Mouse (Mus musculus) spleen, postnatal 36 days (tissue): ENCODE measurements at regions not wholly inside any gene's neighbourhood (a gene's known extent, or its start where the extent isn't known, plus 50 kb on each side); places are given as distances from the start of the nearest gene placed in this dataset.

Experiments
- DNase-seq, 2 experiments: peaks; one replicate each; pipeline ENCODE4 v3.0.0; 2022; ENCODE audit warnings: low spot score in 2 of 2, mixed read lengths in 1 of 2

GRCm38 (mm10) chr16:29834669-29835068 lies 229.5 kb upstream of the Hes1 start:
- DNase-seq, result peak in 1 of 2 experiments; percentile 29

- DNase-seq, result no peak
Measured at GRCm38 (mm10) chr16:29837025-29837629, 227.1 kb upstream of the Hes1 start.

GRCm38 (mm10) chr16:29837874-29838273 lies 226.3 kb upstream of the Hes1 start:
- no peak for DNase-seq

- peak; percentile 34 to 42 for DNase-seq
Measured at GRCm38 (mm10) chr16:29838981-29839661, 225.1 kb upstream of the Hes1 start.

- no peak for DNase-seq
Measured at GRCm38 (mm10) chr16:29839662-29840001, 224.6 kb upstream of the Hes1 start.

GRCm38 (mm10) chr16:29840412-29840811 lies 223.8 kb upstream of the Hes1 start:
- no peak for DNase-seq

- no peak for DNase-seq
Measured at GRCm38 (mm10) chr16:29841132-29841531, 223.1 kb upstream of the Hes1 start.

GRCm38 (mm10) chr16:29842071-29842470 lies 222.1 kb upstream of the Hes1 start:
- DNase-seq, result no peak

- no peak for DNase-seq
Measured at GRCm38 (mm10) chr16:29843490-29843889, 220.7 kb upstream of the Hes1 start.

- no peak for DNase-seq
Measured at GRCm38 (mm10) chr16:29844706-29845596, 219.2 kb upstream of the Hes1 start.

GRCm38 (mm10) chr16:29845597-29845986 lies 218.6 kb upstream of the Hes1 start:
- peak in 1 of 2 experiments; percentile 19 for DNase-seq

- peak; percentile 52 to 55 for DNase-seq
Measured at GRCm38 (mm10) chr16:29847059-29847458, 217.1 kb upstream of the Hes1 start.

GRCm38 (mm10) chr16:29847734-29848133 lies 216.4 kb upstream of the Hes1 start:
- peak; percentile 60 to 71 for DNase-seq

- DNase-seq, result no peak
Measured at GRCm38 (mm10) chr16:29848527-29848926, 215.7 kb upstream of the Hes1 start.

- DNase-seq, result no peak
Measured at GRCm38 (mm10) chr16:29849511-29849910, 214.7 kb upstream of the Hes1 start.

- DNase-seq, result no peak
Measured at GRCm38 (mm10) chr16:29850616-29851015, 213.6 kb upstream of the Hes1 start.

- DNase-seq, result no peak
Measured at GRCm38 (mm10) chr16:29851827-29852226, 212.4 kb upstream of the Hes1 start.

- no peak for DNase-seq
Measured at GRCm38 (mm10) chr16:29854805-29855565, 209.2 kb upstream of the Hes1 start.

- no peak for DNase-seq
Measured at GRCm38 (mm10) chr16:29856545-29856944, 207.6 kb upstream of the Hes1 start.

- DNase-seq, result no peak
Measured at GRCm38 (mm10) chr16:29858645-29859044, 205.5 kb upstream of the Hes1 start.

GRCm38 (mm10) chr16:29860306-29860705 lies 203.9 kb upstream of the Hes1 start:
- no peak for DNase-seq

GRCm38 (mm10) chr16:29861056-29861455 lies 203.1 kb upstream of the Hes1 start:
- no peak for DNase-seq
